Mouse (Mus musculus) embryonic fibroblast, embryonic 13.5 days (primary cell): Measurements from ENCODE around the gene Spint2. TPM values are rescaled to one million over a fixed set of nuclear protein-coding genes. Genes with fewer than 3 reads are reported as not detected.

Source experiments
- H3K27ac ChIP-seq: 2 replicates; pipeline ENCODE4 v1.5.1; 2012; ENCODE audit warnings: low read length, control low read depth, inconsistent platforms; ENCODE audit not compliant: insufficient read depth
- H3K4me1 ChIP-seq: 2 replicates; pipeline ENCODE4 v1.6.1; 2011; ENCODE audit warnings: low read length; ENCODE audit not compliant: control insufficient read depth, insufficient read depth
- H3K4me3 ChIP-seq: 2 replicates; pipeline ENCODE4 v1.5.1; 2011; ENCODE audit warnings: mild to moderate bottlenecking, control low read depth, low read length; ENCODE audit not compliant: insufficient read depth
- CTCF ChIP-seq: IDR thresholded peaks from 2 replicates; pipeline ENCODE4 v1.5.1; 2011; ENCODE audit warnings: mild to moderate bottlenecking, control low read depth, low read length, moderate library complexity, borderline replicate concordance; ENCODE audit not compliant: insufficient read depth
- POLR2A ChIP-seq: IDR thresholded peaks from 2 replicates; pipeline ENCODE4 v1.6.1; 2011; ENCODE audit warnings: low read depth, mild to moderate bottlenecking, control low read depth, low read length, moderate library complexity
- polyA plus RNA-seq: library from polyadenylated mRNA; stranded (reverse); fragments of >200 nt; gene quantifications from 2 replicates; pipeline ENCODE4 v1.2.4, GENCODE M21; 2011; ENCODE audit warnings: low read depth; ENCODE audit not compliant: missing spikeins, insufficient read length

Spint2 gene
- polyA plus RNA-seq, 1 experiment, result 11.6 TPM

GRCm38 (mm10) chr7:29292458-29293098 is 10.9 kb upstream of the Spint2 start:
- Histone ChIP-seq H3K4me3 (no peak overlapping the region), H3K4me1 (peaks cover 3% of the 10 kb centered on the region; the same call in 1 of the 2 replicates), H3K27ac (no peak overlapping the region)
- TF ChIP-seq POLR2A, result no peak
- TF ChIP-seq CTCF, result no peak

- TF ChIP-seq POLR2A (no peak), CTCF (no peak)
- H3K4me3 ChIP-seq, result no peak overlapping the region
- H3K4me1 ChIP-seq, result peaks cover 3% of the 10 kb centered on the region; the same call in 1 of the 2 replicates
- H3K27ac ChIP-seq, result 0 out of 2 replicates have a peak overlapping the region, but pooled peaks have one; percentile 3
Observed at GRCm38 (mm10) chr7:29291616-29292457, 10.1 kb upstream of the Spint2 start.

DNA sequence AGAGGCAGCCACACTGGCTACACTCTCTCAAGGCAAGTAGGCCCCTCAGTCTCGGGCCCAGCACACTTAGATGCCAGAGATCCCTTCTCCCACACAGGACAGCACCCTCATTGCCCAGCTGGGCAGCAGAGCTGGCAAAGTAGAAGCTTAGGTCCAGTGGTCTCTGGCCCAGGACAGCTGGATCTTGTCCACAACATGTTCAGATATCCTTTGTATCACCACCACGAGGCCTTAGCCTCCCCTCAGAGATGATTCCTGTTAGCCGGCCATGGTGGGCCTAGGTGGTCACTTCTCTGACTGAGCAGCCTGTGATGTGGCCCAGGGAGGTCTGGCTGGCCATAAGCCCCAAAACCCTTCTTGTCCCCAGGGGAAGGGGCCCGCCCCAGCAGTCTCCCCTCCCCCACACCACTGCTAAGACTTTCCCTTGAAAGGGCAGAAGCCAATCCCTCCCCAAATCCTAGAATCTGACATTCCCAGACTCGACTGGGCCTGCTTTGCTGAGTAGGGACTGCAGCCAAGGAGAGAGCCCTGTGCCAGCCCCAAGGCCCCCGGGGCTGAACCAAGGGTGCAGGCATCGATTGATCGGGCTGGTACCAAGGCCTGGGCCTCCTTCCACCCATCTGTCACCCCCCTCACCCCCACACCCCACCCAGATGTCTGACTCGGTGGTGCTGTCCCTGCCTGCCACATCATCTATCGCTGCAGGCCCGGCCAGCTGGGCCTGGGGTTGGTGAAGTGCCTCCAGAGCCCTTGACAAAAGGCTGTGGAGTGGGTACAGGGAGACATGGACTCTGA is 9.2 kb upstream of the Spint2 start:
- Histone ChIP-seq H3K4me1 (peaks cover 3% of the 10 kb centered on the region; the same call in 1 of the 2 replicates), H3K27ac (peak overlapping the region; percentile 23; the same call in 1 of the 2 replicates), H3K4me3 (no peak overlapping the region)
- TF ChIP-seq POLR2A (no peak), CTCF (no peak)

- TF ChIP-seq CTCF, result no peak
- TF ChIP-seq POLR2A, result no peak
- H3K4me3 ChIP-seq, result peak overlapping the region; percentile 59; the same call in 1 of the 2 replicates
- peaks cover 3% of the 10 kb centered on the region; the same call in 1 of the 2 replicates for H3K4me1 ChIP-seq
- H3K27ac ChIP-seq, result no peak overlapping the region
Observed at GRCm38 (mm10) chr7:29289856-29290255, 8.1 kb upstream of the Spint2 start.

DNA sequence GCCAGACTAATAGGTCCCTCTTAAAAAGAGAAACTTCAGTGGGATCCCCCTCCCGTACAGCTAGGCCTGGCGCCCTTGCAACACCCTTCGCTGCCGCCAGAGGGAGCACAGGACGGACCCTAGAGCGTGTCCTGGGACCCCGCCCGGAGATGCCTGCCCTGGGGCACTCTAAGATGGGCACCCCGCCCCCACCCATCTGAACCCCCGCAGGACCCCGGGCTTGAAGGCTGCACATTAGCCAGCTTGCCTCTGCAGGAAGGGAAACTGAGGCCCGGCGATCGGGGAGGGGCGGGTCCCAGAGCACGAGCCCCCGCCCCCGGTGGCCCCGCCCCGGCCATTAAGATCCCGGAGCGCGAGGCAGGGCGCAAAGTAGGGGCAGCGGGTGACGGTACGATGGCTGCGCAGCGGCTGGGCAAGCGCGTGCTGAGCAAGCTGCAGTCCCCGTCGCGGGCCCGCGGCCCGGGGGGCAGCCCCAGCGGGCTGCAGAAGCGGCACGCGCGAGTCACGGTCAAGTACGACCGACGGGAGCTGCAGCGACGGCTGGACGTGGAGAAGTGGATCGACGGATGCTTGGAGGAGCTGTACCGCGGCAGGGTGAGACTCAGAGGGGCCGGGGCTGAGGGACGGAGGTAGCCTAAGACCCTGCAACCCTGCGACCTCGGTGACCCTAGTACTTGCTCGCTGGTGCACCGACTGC is 7.4 kb upstream of the Spint2 start, which contains the start of gene Ppp1r14a:
Ppp1r14a (plus strand) TSS at position 367 of the 697 bp plus-strand sequence.
- no peak within 1 kb of the TSS for H3K27ac ChIP-seq
- TF ChIP-seq POLR2A, result peak; percentile 74
- TF ChIP-seq CTCF, result peak; percentile 90
- H3K4me3 ChIP-seq, result peak within 1 kb of the TSS; percentile 59
- H3K4me1 ChIP-seq, result peaks cover 3% of the 10 kb centered on the region; the same call in 1 of the 2 replicates

DNA sequence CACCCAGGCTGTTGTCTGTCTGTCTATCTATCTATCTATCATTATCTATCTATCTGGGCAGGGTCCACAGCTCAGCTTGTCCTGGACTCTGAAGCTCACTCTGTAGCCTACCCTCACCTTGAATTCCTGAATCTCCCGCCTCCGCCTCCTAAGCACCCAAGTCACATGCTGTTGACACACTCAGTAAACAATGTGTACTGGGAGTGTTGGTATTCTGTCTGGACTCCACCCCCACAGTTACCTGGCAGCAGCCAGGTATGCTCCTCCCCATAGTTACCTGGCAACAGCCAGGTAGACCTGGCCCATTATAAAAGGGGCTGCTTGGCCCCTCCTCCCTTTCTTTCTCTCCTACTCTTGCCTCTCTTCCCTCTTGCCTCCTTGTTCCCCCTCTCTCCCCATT is 6.4 kb upstream of the Spint2 start:
- no peak for TF ChIP-seq CTCF
- no peak for TF ChIP-seq POLR2A
- Histone ChIP-seq H3K4me1 (peaks cover 3% of the 10 kb centered on the region; the same call in 1 of the 2 replicates), H3K27ac (no peak overlapping the region), H3K4me3 (no peak overlapping the region)

DNA sequence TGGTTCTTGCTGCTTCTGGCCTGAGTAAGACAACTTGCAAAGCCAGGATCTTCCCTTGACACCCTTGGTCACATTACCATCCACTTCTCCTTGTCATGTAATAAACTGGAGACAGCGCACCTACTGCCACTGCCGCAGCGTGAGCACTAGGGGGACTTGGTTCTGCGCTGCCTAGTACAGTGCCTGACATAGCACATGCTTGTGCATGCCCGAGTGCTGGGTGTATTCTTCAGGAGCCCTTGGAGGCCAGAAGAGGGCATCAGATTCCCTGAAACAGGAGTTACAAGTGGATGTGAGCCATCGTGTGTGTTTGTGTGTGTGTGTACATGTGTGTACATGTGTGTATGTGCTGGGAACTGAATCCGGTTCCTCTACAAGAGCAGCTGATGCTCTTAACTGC is 5.8 kb upstream of the Spint2 start:
- TF ChIP-seq POLR2A (no peak), CTCF (0 out of 2 replicates have a peak, but pooled peaks have one; percentile 17)
- Histone ChIP-seq H3K27ac (no peak overlapping the region), H3K4me3 (no peak overlapping the region), H3K4me1 (peaks cover 3% of the 10 kb centered on the region; the same call in 1 of the 2 replicates)

GRCm38 (mm10) chr7:29284523-29284922 is 2.8 kb upstream of the Spint2 start:
- Histone ChIP-seq H3K4me1 (no peaks in the 10 kb centered on the region), H3K27ac (no peak overlapping the region), H3K4me3 (no peak overlapping the region)
- TF ChIP-seq CTCF (no peak), POLR2A (no peak)

DNA sequence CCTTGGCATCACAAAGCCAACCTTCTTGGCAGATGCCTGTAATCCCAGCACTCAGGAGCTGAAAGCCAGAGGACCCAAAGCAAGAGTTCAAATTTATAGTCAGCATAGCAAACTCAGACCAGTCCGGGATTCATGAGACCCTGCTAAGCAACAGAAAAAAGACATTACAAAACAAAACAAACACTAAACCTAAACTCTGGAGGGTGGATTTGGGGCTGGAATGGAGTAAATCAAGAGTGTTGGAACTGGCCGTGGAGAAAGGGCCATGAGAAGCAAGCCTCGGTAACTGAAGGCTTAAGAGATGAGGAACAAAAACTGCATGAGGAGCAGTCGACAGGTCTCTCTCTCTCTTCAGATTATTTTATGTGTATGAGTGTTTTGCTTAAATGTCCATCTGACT is 2.2 kb upstream of the Spint2 start:
- TF ChIP-seq CTCF, result no peak
- TF ChIP-seq POLR2A, result no peak
- H3K4me1 ChIP-seq, result no peaks in the 10 kb centered on the region
- H3K27ac ChIP-seq, result no peak overlapping the region

More for the DNA sequence above, 2.2 kb upstream of the Spint2 start:
- H3K4me3 ChIP-seq, result no peak overlapping the region
